Mouse (Mus musculus) cortical plate, adult 2 months (tissue): ENCODE measurements around the gene Axin2. TPM values are rescaled to one million over a fixed set of nuclear protein-coding genes. Genes with fewer than 3 reads are reported as not detected.

ENCODE experiments used
- H3K27ac ChIP-seq: fragments of 200-500 bp; 2 replicates; pipeline ENCODE4 v1.5.1; 2012; ENCODE audit warnings: low read length, control low read depth, inconsistent platforms; ENCODE audit not compliant: insufficient read depth
- H3K4me1 ChIP-seq: fragments of 200-500 bp; 2 replicates; pipeline ENCODE4 v1.6.1; 2011; ENCODE audit warnings: low read length; ENCODE audit not compliant: control insufficient read depth, insufficient read depth
- H3K4me3 ChIP-seq: fragments of 200-500 bp; 2 replicates; pipeline ENCODE4 v1.5.1; 2011; ENCODE audit warnings: mild to moderate bottlenecking, low read length, control low read depth; ENCODE audit not compliant: insufficient read depth
- CTCF ChIP-seq: fragments of 200-500 bp; IDR thresholded peaks from 2 replicates; pipeline ENCODE4 v1.5.1; 2011; ENCODE audit warnings: mild to moderate bottlenecking, control low read depth, low read length; ENCODE audit not compliant: insufficient read depth; ENCODE audit errors: extremely low read depth
- POLR2A ChIP-seq: fragments of 200-500 bp; IDR thresholded peaks from 2 replicates; pipeline ENCODE4 v1.6.1; 2011; ENCODE audit warnings: mild to moderate bottlenecking, low read length, control low read depth; ENCODE audit not compliant: insufficient read depth; ENCODE audit errors: extremely low read depth
- polyA plus RNA-seq: library from polyadenylated mRNA; depleted of rRNA; stranded (reverse); fragments of >200 nt; gene quantifications from 2 replicates; pipeline ENCODE4 v1.2.3, GENCODE M21; 2012

Gene Axin2
- polyA plus RNA-seq, 1 experiment = 21.8 TPM

GRCm38 (mm10) chr11:108943741-108944140 lies 23.6 kb downstream of the Axin2 start:
- TF ChIP-seq POLR2A = no peak
- TF ChIP-seq CTCF = no peak
- H3K4me3 ChIP-seq = no peak overlapping the region
- peaks cover 6% of the 10 kb centered on the region for H3K4me1 ChIP-seq
- no peak overlapping the region for H3K27ac ChIP-seq

GRCm38 (mm10) chr11:108945666-108946065 lies 25.5 kb downstream of the Axin2 start:
- Histone ChIP-seq H3K4me3 (no peak overlapping the region), H3K27ac (no peak overlapping the region), H3K4me1 (peaks cover 5% of the 10 kb centered on the region)
- TF ChIP-seq CTCF (no peak), POLR2A (no peak)

- no peak for TF ChIP-seq POLR2A
- TF ChIP-seq CTCF = no peak
- no peak overlapping the region for H3K27ac ChIP-seq
These were observed 27.5 kb downstream of the Axin2 start for GRCm38 (mm10) chr11:108947425-108948184.

GRCm38 (mm10) chr11:108948501-108948900 lies 28.4 kb downstream of the Axin2 start:
- H3K27ac ChIP-seq = no peak overlapping the region
- peaks cover 3% of the 10 kb centered on the region; the same call in 1 of the 2 replicates for H3K4me1 ChIP-seq
- no peak for TF ChIP-seq CTCF
- TF ChIP-seq POLR2A = no peak
- no peak overlapping the region for H3K4me3 ChIP-seq

More at GRCm38 (mm10) chr11:108947425-108948184, 27.5 kb downstream of the Axin2 start:
- no peak overlapping the region for H3K4me3 ChIP-seq
- H3K4me1 ChIP-seq = peaks cover 3% of the 10 kb centered on the region; the same call in 1 of the 2 replicates

GRCm38 (mm10) chr11:108948931-108949330 lies 28.8 kb downstream of the Axin2 start:
- no peak overlapping the region for H3K4me3 ChIP-seq
- TF ChIP-seq CTCF (no peak), POLR2A (no peak)
- no peak overlapping the region for H3K27ac ChIP-seq
- peaks cover 3% of the 10 kb centered on the region; the same call in 1 of the 2 replicates for H3K4me1 ChIP-seq

- Histone ChIP-seq H3K27ac (no peak overlapping the region), H3K4me3 (no peak overlapping the region), H3K4me1 (no peaks in the 10 kb centered on the region)
- TF ChIP-seq POLR2A = no peak
- no peak for TF ChIP-seq CTCF
These were observed 32.2 kb downstream of the Axin2 start for GRCm38 (mm10) chr11:108952343-108952742.

GRCm38 (mm10) chr11:108955943-108956342 lies 35.8 kb downstream of the Axin2 start:
- TF ChIP-seq CTCF (no peak), POLR2A (no peak)
- Histone ChIP-seq H3K4me1 (no peaks in the 10 kb centered on the region), H3K4me3 (no peak overlapping the region), H3K27ac (no peak overlapping the region)

- Histone ChIP-seq H3K4me3 (no peak overlapping the region), H3K4me1 (no peaks in the 10 kb centered on the region), H3K27ac (no peak overlapping the region)
- TF ChIP-seq CTCF (no peak), POLR2A (no peak)
These were observed 38.2 kb downstream of the Axin2 start for GRCm38 (mm10) chr11:108958349-108958748.

GRCm38 (mm10) chr11:108959196-108959595 lies 39.0 kb downstream of the Axin2 start:
- Histone ChIP-seq H3K4me3 (no peak overlapping the region), H3K27ac (no peak overlapping the region), H3K4me1 (no peaks in the 10 kb centered on the region)
- TF ChIP-seq CTCF = no peak
- TF ChIP-seq POLR2A = no peak

- H3K4me3 ChIP-seq = no peak overlapping the region
- no peaks in the 10 kb centered on the region for H3K4me1 ChIP-seq
- TF ChIP-seq CTCF (no peak), POLR2A (no peak)
- no peak overlapping the region for H3K27ac ChIP-seq
These were observed 41.5 kb downstream of the Axin2 start for GRCm38 (mm10) chr11:108961651-108962065.
